Mouse (Mus musculus) brain, embryonic 14.5 days (tissue): Measurements from ENCODE around the gene Sgsm1. TPM values are rescaled to one million over a fixed set of nuclear protein-coding genes. Genes with fewer than 3 reads are reported as not detected.
A peak's percentile ranks its signal among the peaks of the same experiment; 100 is the strongest.
"Not testable (repeated sequence)": the region's sequence is repeated elsewhere in the genome, so short reads cannot be mapped to it uniquely, and the experiment has no call there.

Source experiments
- DNase-seq: peaks from one replicate; pipeline ENCODE4 v3.0.0-alpha.2; 2011; ENCODE audit warnings: low read depth
- CTCF ChIP-seq: fragments of 200-500 bp; IDR thresholded peaks from 2 replicates; pipeline ENCODE4 v1.5.1; 2012; ENCODE audit warnings: inconsistent platforms, mild to moderate bottlenecking, moderate library complexity, borderline replicate concordance; ENCODE audit not compliant: insufficient read depth, insufficient read length; ENCODE audit errors: extremely low read depth
- POLR2A ChIP-seq: fragments of 200-500 bp; IDR thresholded peaks from 2 replicates; pipeline ENCODE4 v1.6.1; 2012; ENCODE audit warnings: mild to moderate bottlenecking, inconsistent platforms, borderline replicate concordance; ENCODE audit not compliant: poor library complexity, insufficient read depth, insufficient read length, severe bottlenecking; ENCODE audit errors: extremely low read depth
- polyA plus RNA-seq: library from polyadenylated mRNA; depleted of rRNA; stranded (reverse); fragments of >200 nt; gene quantifications from 2 replicates; pipeline ENCODE4 v1.2.3, GENCODE M21; 2012; rRNA removed

Sgsm1 gene
- polyA plus RNA-seq = 31.2 and 36.1 TPM in 2 replicates

DNA sequence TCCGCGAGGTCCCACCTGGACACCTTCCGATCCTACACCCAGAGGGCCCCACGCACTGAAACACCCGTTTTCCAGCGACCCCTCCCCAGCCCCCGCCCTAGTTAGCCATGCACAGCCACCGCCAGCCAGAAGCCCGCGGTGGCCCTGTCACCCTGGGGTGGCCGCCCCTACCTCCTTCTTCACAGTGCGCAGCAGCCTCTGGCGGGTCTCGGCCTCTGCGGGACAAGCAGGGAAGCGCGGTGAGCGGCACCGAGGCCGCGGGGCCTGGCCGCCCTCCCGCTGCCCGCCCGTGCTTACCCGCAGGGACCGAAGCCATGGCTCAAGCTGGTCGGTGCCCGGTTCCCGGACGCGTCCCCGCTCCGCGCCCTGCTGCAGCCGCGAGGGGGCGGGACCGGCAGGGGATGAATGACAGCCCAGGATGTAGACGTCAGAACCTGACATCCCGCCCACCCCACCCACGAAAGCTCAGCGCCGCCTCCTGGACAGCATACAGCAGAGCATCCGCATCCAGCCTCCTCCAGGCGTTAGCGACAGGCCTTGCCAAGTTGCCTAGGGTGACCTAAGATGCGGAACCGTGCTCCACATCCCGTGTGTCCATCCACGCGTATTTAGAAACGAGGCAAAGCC lies at the start of gene Sgsm1:
Gene Sgsm1, minus strand, starts transcription at position 410 of the 627 bp plus-strand sequence.
- peak; percentile 69; the same call in 1 of the 2 replicates for TF ChIP-seq POLR2A
- peak; percentile 68 for TF ChIP-seq CTCF
- peak; percentile 94 for DNase-seq

GRCm38 (mm10) chr5:113358833-113359232 lies 48.2 kb upstream of the Sgsm1 start:
- no peak for DNase-seq
- TF ChIP-seq POLR2A = no peak
- TF ChIP-seq CTCF = no peak

GRCm38 (mm10) chr5:113357656-113358055 lies 47.1 kb upstream of the Sgsm1 start:
- peak; percentile 69 for DNase-seq
- TF ChIP-seq POLR2A = no peak
- no peak for TF ChIP-seq CTCF

GRCm38 (mm10) chr5:113357186-113357585 lies 46.6 kb upstream of the Sgsm1 start, which contains the start of gene Aym1:
Gene Aym1 (plus strand): TSS chr5:113357294.
- no peak for DNase-seq
- TF ChIP-seq POLR2A (no peak), CTCF (no peak)

GRCm38 (mm10) chr5:113354311-113354710 lies 43.7 kb upstream of the Sgsm1 start:
- DNase-seq = no peak
- TF ChIP-seq CTCF = no peak
- no peak for TF ChIP-seq POLR2A

- TF ChIP-seq CTCF (no peak), POLR2A (no peak)
- DNase-seq = no peak
These were observed 42.0 kb upstream of the Sgsm1 start for GRCm38 (mm10) chr5:113352636-113353035.

GRCm38 (mm10) chr5:113351768-113352167 lies 41.2 kb upstream of the Sgsm1 start:
- no peak for TF ChIP-seq CTCF
- TF ChIP-seq POLR2A = no peak
- peak; percentile 88 for DNase-seq

DNA sequence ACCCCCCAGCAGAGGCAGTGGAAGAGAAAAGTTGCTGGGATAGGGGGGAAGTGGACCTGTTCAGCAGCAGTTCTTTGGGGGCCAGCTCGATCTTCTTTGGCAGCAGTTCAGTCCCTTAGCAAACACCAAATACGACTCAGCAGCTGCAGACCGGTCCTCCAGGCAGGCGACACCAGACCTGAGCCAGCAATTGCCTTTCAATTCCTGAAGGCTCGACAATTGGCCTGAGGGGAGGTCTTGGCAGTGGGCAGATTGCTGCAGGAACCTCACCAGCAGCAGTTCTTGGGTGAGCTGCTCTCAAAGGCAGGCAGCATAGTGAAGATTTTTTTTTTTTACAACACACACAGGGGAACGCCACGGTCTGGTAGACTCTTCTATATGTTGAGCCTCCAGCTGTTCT lies 39.2 kb upstream of the Sgsm1 start:
- DNase-seq = peak; percentile 91
- TF ChIP-seq CTCF = no peak
- TF ChIP-seq POLR2A = no peak

DNA sequence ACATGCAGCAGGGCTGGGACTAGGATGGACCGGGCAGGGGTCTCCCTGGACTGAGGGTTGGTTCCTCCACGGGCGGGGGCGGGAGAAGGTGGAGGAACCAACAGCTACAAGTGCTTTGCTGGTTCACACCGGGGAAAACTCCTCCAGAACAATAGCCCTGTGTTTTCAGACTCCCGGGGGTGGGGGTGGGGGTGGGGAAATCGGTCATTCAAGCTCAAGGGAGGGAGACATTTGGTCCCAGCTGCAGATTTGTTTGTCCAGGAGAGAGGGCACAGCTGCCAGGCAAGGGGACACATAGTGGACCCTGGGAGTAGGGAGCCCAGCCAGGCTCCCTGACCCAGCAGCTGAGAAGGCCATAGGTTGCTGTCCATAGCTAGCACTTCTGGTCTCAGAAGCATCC lies 38.6 kb upstream of the Sgsm1 start:
- TF ChIP-seq CTCF (no peak), POLR2A (no peak)
- DNase-seq = peak; percentile 37

DNA sequence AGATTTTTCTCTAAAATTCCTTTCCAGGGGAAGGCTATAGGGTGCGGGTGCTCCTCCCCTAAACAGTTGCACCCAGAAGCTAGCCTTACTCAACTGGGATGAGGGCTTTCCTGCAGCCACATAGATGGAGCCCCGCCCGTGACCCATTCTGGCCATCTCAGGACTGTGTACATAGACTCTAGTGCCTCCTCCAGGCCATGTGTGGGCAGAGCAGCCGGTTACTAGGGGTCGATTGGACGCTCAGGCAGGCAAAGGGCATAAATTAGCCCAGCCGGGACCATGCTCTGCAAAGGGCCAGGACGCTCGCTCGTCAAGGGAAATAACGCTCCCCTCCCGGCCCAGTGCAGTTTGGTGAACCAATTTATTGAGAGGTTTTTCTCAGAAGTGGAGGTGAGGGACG lies 38.0 kb upstream of the Sgsm1 start:
- no peak for TF ChIP-seq POLR2A
- TF ChIP-seq CTCF = peak; percentile 36; the same call in 1 of the 2 replicates
- DNase-seq = no peak

GRCm38 (mm10) chr5:113347593-113347992 lies 37.0 kb upstream of the Sgsm1 start:
- no peak for DNase-seq
- TF ChIP-seq CTCF (no peak), POLR2A (no peak)

- DNase-seq = not testable (repeated sequence)
These were observed 36.1 kb upstream of the Sgsm1 start for GRCm38 (mm10) chr5:113346651-113347050.

DNA sequence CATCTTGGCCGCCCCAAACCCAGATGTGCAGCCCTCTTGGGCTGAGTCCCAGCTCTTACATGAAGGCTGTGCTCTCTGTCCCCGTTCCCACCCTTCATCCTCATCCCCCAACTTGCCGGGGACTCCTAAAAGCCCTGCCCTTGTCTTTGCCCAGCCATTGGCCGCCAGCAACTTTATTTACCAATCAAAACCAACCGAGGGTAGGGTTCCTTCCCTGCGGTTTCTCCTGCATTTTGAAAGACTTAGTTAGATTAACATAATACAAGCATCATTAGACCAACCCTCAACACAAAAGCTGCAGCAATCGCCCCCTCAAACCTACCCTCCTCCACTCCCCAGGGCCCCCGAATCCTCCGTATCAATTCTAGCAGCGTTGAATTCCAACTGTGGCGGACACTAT lies 35.2 kb upstream of the Sgsm1 start:
- DNase-seq = no peak
- TF ChIP-seq POLR2A (no peak), CTCF (no peak)

- TF ChIP-seq CTCF = no peak
- no peak for TF ChIP-seq POLR2A
- DNase-seq = no peak
These were observed 34.2 kb upstream of the Sgsm1 start for GRCm38 (mm10) chr5:113344635-113345386.
